Mouse (Mus musculus) thymus, postnatal 25 days (tissue): ENCODE data around the gene Sox11.

Source experiments
- DNase-seq: peaks from one replicate; pipeline ENCODE4 v3.0.0; 2022

Gene Sox11

GRCm38 (mm10) chr12:27335356-27336055 is 6.9 kb downstream of the Sox11 start:
- no peak for DNase-seq

GRCm38 (mm10) chr12:27333590-27333989 is 8.8 kb downstream of the Sox11 start:
- no peak for DNase-seq

- DNase-seq, result no peak
Measured at GRCm38 (mm10) chr12:27323423-27323822, 19.0 kb downstream of the Sox11 start.

GRCm38 (mm10) chr12:27320705-27321104 is 21.7 kb downstream of the Sox11 start:
- DNase-seq, result no peak

GRCm38 (mm10) chr12:27312985-27313384 is 29.4 kb downstream of the Sox11 start:
- no peak for DNase-seq

- DNase-seq, result no peak
Measured at GRCm38 (mm10) chr12:27311854-27312466, 30.4 kb downstream of the Sox11 start.

GRCm38 (mm10) chr12:27311316-27311832 is 31.0 kb downstream of the Sox11 start:
- no peak for DNase-seq

- no peak for DNase-seq
Measured at GRCm38 (mm10) chr12:27310703-27311102, 31.7 kb downstream of the Sox11 start.

- DNase-seq, result no peak
Measured at GRCm38 (mm10) chr12:27309969-27310368, 32.4 kb downstream of the Sox11 start.

- no peak for DNase-seq
Measured at GRCm38 (mm10) chr12:27304713-27305437, 37.5 kb downstream of the Sox11 start.

GRCm38 (mm10) chr12:27303190-27303589 is 39.2 kb downstream of the Sox11 start:
- no peak for DNase-seq

- DNase-seq, result no peak
Measured at GRCm38 (mm10) chr12:27298721-27299120, 43.7 kb downstream of the Sox11 start.

GRCm38 (mm10) chr12:27294191-27294590 is 48.2 kb downstream of the Sox11 start:
- no peak for DNase-seq

GRCm38 (mm10) chr12:27293736-27294135 is 48.6 kb downstream of the Sox11 start:
- DNase-seq, result no peak

- no peak for DNase-seq
Measured at GRCm38 (mm10) chr12:27293208-27293607, 49.2 kb downstream of the Sox11 start.
